Mouse (Mus musculus) heart, embryonic 15.5 days (tissue): ENCODE data around the gene Tox4. TPM values are rescaled to one million over a fixed set of nuclear protein-coding genes. Genes with fewer than 3 reads are reported as not detected.

Experiments
- ATAC-seq: fragments of 200-750 bp; cut with Nextera tagmentation; replicated peaks from 2 replicates; pipeline ENCODE4 v1.8.0; 2017; ENCODE audit warnings: low read depth, moderate TSS enrichment; ENCODE audit not compliant: insufficient number of reproducible peaks, insufficient read depth, low FRiP score
- H3K27ac ChIP-seq: fragments of 300-500 bp; sonication (generic); 2 replicates; pipeline ENCODE4 v1.5.1; 2015; ENCODE audit warnings: mild to moderate bottlenecking, inconsistent platforms
- H3K27me3 ChIP-seq: fragments of 300-500 bp; sonication (generic); 2 replicates; pipeline ENCODE4 v1.6.1; 2015; ENCODE audit warnings: inconsistent platforms
- H3K36me3 ChIP-seq: fragments of 300-500 bp; sonication (generic); 2 replicates; pipeline ENCODE4 v1.6.1; 2015; ENCODE audit warnings: mild to moderate bottlenecking, inconsistent platforms
- H3K4me1 ChIP-seq: fragments of 300-500 bp; sonication (generic); replicated peaks from 2 replicates; pipeline ENCODE4 v1.6.1; 2015; ENCODE audit warnings: inconsistent platforms
- H3K4me2 ChIP-seq: fragments of 300-500 bp; sonication (generic); 2 replicates; pipeline ENCODE4 v1.6.1; 2015; ENCODE audit warnings: inconsistent platforms, mild to moderate bottlenecking, moderate library complexity
- H3K4me3 ChIP-seq: fragments of 300-500 bp; sonication (generic); 2 replicates; pipeline ENCODE4 v1.5.1; 2015; ENCODE audit warnings: mild to moderate bottlenecking, inconsistent platforms
- H3K9ac ChIP-seq: fragments of 300-500 bp; sonication (generic); 2 replicates; pipeline ENCODE4 v1.6.1; 2015; ENCODE audit warnings: mild to moderate bottlenecking, inconsistent platforms
- H3K9me3 ChIP-seq: fragments of 300-500 bp; sonication (generic); replicated peaks from 2 replicates; pipeline ENCODE4 v1.6.1; 2016; ENCODE audit warnings: inconsistent platforms
- WGBS: fragments of 180-500 bp; shearing (Covaris S2); methylation state at CpG from one replicate; pipeline ENCODE4 v1.1.7; 2015; ENCODE audit warnings: mixed read lengths; 5-methylcytosine and 5-hydroxymethylcytosine counted together
- polyA plus RNA-seq: library from polyadenylated mRNA; unstranded; fragments of >200 nt; fragmentation: Nextera tagmentation; extraction: Ambion mirVana; gene quantifications from 2 replicates; pipeline ENCODE4 v1.2.1, GENCODE M21; 2015

The Tox4 gene
- polyA plus RNA-seq, 1 experiment from 2014 or later = 29.3 TPM

DNA sequence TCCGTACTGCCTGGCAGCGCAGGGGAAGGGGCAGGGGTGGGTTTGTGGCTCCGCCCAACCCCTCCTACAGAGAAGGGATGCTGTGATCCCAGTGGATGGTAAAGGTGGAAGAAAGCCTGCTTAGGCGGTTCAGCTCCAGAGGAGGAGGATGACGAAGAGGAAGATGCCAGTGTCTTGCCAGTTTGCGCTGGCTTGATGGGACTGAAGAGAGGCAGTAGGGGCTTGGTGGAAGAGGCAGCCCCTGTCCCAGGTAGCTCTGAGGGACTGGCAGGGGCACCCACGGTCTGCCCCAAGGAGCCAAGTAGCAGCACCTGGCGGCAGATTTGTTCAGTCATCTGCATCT lies 35.8 kb downstream of the Tox4 start:
- peaks cover 31% of the 10 kb centered on the region for H3K36me3 ChIP-seq
- no peaks in the 10 kb centered on the region for H3K9me3 ChIP-seq
- no peak for ATAC-seq
- H3K4me2 ChIP-seq = peak overlapping the region; percentile 78
- WGBS = 57% methylated on average over 8 of the region's 8 CpGs
- H3K4me3 ChIP-seq = peak overlapping the region; percentile 93
- H3K9ac ChIP-seq = peak overlapping the region; percentile 84; the same call in 1 of the 2 replicates
- H3K4me1 ChIP-seq = peaks cover 24% of the 10 kb centered on the region
- H3K27ac ChIP-seq = no peak overlapping the region
- H3K27me3 ChIP-seq = no peaks in the 10 kb centered on the region

DNA sequence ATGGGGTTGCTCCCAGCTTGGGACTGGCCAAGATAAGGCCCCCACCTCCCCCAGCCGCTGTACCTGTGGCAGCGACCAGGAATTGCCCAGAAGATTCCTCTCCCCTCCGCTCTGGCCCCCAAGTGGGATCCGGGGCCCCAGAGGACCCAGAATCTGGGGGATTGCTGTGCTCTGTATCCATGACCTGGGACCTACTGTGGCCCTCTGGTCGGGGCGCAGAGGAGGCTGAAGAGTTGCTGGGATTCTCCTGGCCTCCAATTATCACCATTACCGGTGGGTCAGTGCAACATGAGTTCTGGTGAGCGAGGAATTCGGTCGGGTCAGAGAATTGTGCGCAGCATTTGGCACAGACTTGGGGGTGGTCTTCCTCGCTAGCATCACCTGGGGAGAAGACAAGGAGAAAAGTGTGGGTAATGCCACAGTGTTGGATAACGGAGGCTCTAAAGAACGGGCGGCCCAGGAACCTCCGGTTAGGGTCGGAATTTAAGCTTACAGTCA lies 36.4 kb downstream of the Tox4 start:
- WGBS = 3% methylated on average over 17 of the region's 17 CpGs

DNA sequence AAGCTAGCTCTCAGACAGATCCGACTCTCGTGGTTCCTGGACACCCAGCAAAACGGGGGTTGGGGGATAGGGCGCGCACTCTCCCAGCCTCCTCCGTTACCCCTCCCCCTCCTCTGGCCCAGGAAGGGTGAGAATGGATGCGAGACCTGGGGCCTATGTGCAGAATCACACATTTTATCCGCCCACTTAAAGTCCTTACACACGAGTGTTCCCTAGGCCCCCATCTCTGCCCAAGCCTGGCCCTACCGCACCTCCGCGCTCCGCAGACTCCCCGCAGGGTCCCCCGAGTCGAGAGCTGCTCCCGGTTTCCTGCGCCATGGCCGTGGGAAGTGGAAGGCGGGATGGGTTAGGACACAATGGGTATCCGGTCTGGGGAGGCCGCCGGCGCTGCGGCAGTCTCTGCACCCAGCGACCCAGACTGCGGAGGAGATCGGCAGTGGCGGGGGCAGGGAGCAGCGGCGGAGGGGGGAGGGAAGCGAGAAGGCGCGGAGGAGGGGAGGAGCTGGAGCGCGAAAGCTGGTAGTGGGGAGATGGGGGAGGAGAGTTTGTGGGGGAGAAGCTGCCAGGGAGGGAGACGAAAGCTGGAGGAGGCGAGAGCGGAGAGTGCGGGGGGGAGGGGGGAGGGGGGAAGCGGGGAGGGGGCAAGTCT lies 37.0 kb downstream of the Tox4 start:
- ATAC-seq = peak; percentile 81
- H3K36me3 ChIP-seq = peaks cover 27% of the 10 kb centered on the region
- no peaks in the 10 kb centered on the region for H3K9me3 ChIP-seq
- WGBS = under 1% methylated on average over 34 of the region's 41 CpGs
- H3K4me2 ChIP-seq = peak overlapping the region; percentile 78
- peak overlapping the region; percentile 86 for H3K27ac ChIP-seq
- H3K9ac ChIP-seq = peak overlapping the region; percentile 84
- H3K27me3 ChIP-seq = no peaks in the 10 kb centered on the region
- peak overlapping the region; percentile 93 for H3K4me3 ChIP-seq
- H3K4me1 ChIP-seq = peaks cover 24% of the 10 kb centered on the region

More for the DNA sequence above, 36.4 kb downstream of the Tox4 start:
- H3K4me2 ChIP-seq = peak overlapping the region; percentile 78
- peak overlapping the region; percentile 84 for H3K9ac ChIP-seq
- peak overlapping the region; percentile 93 for H3K4me3 ChIP-seq
- peak; percentile 8; the same call in 1 of the 2 replicates for ATAC-seq
- H3K27me3 ChIP-seq = no peaks in the 10 kb centered on the region
- H3K4me1 ChIP-seq = peaks cover 24% of the 10 kb centered on the region
- peaks cover 31% of the 10 kb centered on the region for H3K36me3 ChIP-seq
- peak overlapping the region; percentile 86 for H3K27ac ChIP-seq
- no peaks in the 10 kb centered on the region for H3K9me3 ChIP-seq

DNA sequence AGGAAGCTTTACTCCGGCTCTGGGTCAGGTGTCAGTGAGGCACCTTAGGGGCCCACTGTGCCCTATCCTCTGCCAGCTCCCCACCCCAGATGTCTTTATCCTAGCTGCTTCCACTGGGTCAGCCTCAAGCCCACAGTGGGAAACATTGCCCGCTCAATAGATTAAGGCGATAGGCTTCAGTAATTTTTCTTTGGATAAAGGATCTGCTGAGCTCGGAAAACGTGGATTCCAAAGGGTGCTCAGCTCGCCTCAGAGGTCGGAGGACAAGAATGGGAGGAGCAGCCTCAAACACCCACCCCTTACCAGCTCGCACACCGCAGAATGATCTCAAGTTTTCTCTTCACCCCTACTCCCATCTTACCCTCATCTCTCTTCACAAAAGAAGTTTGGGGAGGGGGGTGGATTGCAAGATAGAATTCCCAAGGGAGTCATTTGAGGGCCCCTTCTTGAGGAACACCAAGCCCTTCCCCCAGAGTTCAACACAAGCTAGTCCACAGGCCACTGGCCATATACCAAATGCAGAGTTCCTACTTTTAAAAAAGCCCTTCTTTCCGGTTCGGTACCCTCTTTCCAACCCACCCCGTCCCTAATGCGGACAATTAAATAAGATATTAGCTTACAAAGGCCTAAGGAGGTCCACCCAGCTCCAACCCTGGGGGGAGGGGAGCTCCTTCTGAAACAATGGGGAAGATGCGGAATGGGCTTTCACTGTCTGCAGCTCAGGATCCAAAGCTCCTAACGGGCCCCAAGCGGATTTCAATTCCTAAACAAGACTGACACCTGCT lies 37.7 kb downstream of the Tox4 start:
- H3K36me3 ChIP-seq = peaks cover 26% of the 10 kb centered on the region
- no peak; the same call in 1 of the 2 replicates for ATAC-seq
- peaks cover 24% of the 10 kb centered on the region for H3K4me1 ChIP-seq
- peak overlapping the region; percentile 86 for H3K27ac ChIP-seq
- H3K9ac ChIP-seq = peak overlapping the region; percentile 84
- peak overlapping the region; percentile 78 for H3K4me2 ChIP-seq
- 13% methylated on average over 16 of the region's 16 CpGs for WGBS
- H3K9me3 ChIP-seq = no peaks in the 10 kb centered on the region
- no peaks in the 10 kb centered on the region for H3K27me3 ChIP-seq
- peak overlapping the region; percentile 93 for H3K4me3 ChIP-seq

DNA sequence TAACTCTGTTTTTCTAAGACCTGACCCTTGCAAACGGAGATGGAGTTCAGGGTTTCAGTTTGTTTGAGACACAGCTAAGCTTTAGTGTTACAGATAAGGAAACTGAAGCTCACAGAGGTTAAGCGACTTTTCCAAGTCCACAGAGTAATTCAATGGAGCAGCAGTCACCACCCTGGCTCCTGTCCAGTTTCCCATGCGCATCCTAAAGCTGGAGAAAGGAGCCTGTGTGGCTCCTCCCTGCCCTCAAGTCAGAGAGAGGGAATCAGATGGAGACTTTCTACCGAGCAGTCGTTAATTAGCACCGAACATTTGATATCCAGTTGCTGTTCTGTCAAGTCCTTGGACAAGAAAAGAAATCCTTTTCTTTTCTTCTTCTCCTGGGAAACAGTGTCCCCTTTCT lies 40.4 kb downstream of the Tox4 start:
- Histone ChIP-seq H3K27ac (no peak overlapping the region), H3K27me3 (peaks cover 3% of the 10 kb centered on the region; the same call in 1 of the 2 replicates), H3K9ac (no peak overlapping the region), H3K4me2 (no peak overlapping the region), H3K4me3 (no peak overlapping the region), H3K4me1 (peaks cover 14% of the 10 kb centered on the region), H3K36me3 (0 out of 2 replicates have a peak, but pooled peaks cover under 1% of the 10 kb centered on the region), H3K9me3 (no peaks in the 10 kb centered on the region)
- 35% methylated on average over 6 of the region's 6 CpGs for WGBS
- no peak for ATAC-seq

DNA sequence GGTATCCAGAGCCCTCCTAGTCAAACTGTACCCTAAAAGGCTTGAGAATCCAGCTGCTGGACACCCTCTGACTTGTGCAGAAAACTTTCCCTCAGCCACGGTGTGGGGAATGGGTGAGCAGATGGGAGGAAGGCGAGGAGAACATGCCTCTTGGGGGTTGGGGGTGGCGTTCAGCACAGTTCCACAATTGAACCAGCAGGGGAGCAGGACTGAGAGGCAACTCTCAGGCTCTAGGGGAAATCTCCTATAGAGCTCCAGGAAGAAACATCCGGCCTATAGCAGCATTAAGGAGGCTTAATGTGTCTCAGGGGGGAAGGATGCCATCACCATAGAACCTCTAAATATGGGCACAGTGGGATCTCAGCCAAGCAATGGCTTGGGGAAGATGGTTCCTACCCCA lies 46.9 kb downstream of the Tox4 start:
- WGBS = 19% methylated on average over 4 of the region's 4 CpGs
- no peaks in the 10 kb centered on the region for H3K36me3 ChIP-seq
- peaks cover 12% of the 10 kb centered on the region for H3K4me1 ChIP-seq
- no peak for ATAC-seq
- no peak overlapping the region for H3K4me2 ChIP-seq
- H3K9me3 ChIP-seq = no peaks in the 10 kb centered on the region
- H3K27me3 ChIP-seq = peaks cover 47% of the 10 kb centered on the region
- H3K9ac ChIP-seq = no peak overlapping the region
- H3K4me3 ChIP-seq = no peak overlapping the region
- H3K27ac ChIP-seq = no peak overlapping the region

DNA sequence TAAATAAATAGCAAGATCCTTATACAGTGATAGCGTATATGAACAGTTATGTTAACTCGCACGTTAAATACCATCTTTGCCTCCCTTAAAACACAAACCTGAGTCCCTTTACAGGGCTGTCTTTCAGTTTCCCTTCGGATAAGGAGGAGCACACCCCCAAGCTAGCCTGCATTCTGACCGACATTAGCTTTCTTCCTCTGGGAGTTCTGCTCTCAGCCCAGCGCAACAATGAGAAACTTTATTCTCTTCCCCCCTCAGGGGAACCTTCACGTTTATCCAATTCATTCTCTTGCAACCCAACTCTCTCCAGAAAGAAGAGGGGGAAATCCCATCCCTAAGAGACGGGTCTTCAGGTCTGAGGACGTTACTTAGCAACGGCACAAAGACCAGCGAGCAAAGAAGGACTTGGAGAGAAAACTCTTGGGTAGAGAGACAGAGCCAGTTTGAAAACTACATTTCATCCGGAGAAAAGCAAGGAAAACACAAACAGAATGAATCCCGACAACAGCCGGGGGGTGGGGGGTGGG lies 48.5 kb downstream of the Tox4 start:
- H3K4me1 ChIP-seq = peaks cover 12% of the 10 kb centered on the region
- peak overlapping the region; percentile 72 for H3K4me2 ChIP-seq
- no peaks in the 10 kb centered on the region for H3K36me3 ChIP-seq
- H3K27me3 ChIP-seq = peaks cover 55% of the 10 kb centered on the region
- H3K9ac ChIP-seq = peak overlapping the region; percentile 7; the same call in 1 of the 2 replicates
- no peaks in the 10 kb centered on the region for H3K9me3 ChIP-seq
- H3K27ac ChIP-seq = no peak overlapping the region
- peak overlapping the region; percentile 46 for H3K4me3 ChIP-seq
- no peak for ATAC-seq
- WGBS = 5% methylated on average over 14 of the region's 14 CpGs

DNA sequence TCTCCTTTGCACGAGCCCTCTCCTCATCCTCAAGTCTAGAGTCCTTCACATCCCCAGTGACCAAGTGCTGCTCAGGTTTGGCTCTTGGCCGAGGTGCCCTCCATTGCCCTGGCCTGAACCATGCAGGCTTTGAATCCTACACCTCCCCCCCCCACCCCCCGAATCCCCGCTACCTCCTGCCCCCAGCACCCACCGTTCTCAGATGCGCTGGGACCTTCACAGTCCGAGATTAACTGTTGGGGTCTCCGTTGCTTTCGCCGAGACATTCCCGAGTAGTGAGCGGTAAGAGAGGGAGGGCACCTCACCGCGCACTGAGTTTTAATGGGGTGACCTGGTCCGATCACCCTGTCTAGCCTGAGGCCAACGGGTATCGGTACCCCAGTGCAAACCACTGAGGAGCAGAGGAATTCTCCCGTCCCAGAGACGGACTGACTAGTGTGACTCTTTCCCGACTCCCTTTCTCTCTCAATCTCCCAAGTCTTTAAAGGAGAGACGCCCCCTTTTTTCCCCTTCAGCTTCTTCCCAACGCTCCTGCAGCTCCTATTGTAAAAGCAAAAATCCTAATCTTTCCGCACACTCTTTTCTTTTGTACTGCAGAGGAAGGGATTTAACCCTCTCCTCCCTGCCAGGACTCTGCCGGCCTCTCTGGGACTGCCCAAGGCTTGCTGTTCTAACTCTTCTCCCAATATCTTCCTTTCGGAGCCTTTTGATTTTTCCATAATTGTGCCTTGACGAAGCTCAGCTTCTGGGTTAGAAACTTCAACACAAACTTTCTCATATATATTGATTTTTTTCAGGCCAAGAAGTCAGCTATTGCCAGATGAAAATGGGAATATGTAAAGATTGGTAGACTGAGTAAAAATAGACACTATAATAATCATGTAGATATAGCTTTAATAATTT lies 49.2 kb downstream of the Tox4 start, which contains the start of gene Sall2:
Gene Sall2, minus strand, starts transcription at position 853 of the 903 bp plus-strand sequence.
- peaks cover 55% of the 10 kb centered on the region for H3K27me3 ChIP-seq

DNA sequence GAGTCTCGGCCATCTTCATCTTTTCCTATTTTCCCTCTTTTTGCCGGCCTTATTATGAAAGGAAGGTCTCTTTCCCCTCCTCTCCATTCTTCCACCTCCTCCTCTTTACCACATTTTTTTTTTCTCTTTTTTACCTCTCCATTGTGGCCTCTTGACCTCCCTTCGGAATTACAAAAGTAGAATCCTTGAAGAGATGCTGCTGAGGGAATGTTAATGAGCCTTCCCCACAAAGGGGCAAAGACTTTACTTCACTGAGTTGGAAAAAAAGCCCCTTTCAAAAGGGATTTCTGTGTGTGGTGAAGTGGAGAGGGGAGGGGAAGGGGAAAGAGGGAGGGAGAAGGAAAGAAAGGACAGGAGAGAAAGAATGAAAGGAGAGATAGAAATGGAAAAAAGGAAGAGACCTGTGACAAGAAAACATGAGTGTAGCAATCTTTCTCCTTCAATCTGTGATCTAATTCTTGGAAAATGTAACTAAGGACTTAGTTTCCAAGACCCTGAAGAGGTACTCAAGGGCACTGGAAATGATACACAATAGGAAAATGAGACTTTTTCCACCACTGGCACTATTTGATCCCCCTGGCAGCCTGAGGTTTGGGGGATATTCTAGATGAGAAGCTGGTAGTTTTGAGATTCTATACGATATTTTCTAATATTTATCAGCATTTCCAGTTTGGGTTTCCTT lies 52.3 kb downstream of the Tox4 start:
- Histone ChIP-seq H3K27me3 (peaks cover 42% of the 10 kb centered on the region), H3K36me3 (no peaks in the 10 kb centered on the region), H3K27ac (no peak overlapping the region), H3K4me2 (no peak overlapping the region), H3K9ac (no peak overlapping the region), H3K4me3 (no peak overlapping the region), H3K9me3 (no peaks in the 10 kb centered on the region), H3K4me1 (peaks cover 12% of the 10 kb centered on the region)
- ATAC-seq = no peak
- 25% methylated on average over 4 of the region's 4 CpGs for WGBS

More for the DNA sequence above, 49.2 kb downstream of the Tox4 start, which contains the start of gene Sall2:
- Histone ChIP-seq H3K9ac (peak within 1 kb of the TSS; percentile 7; the same call in 1 of the 2 replicates), H3K4me2 (peak within 1 kb of the TSS; percentile 72), H3K27ac (no peak within 1 kb of the TSS), H3K4me3 (peak within 1 kb of the TSS; percentile 46), H3K36me3 (no peaks in the 10 kb centered on the region), H3K9me3 (no peaks in the 10 kb centered on the region), H3K4me1 (peaks cover 12% of the 10 kb centered on the region)
- ATAC-seq = no peak
- 2% methylated on average over 26 of the region's 26 CpGs for WGBS

DNA sequence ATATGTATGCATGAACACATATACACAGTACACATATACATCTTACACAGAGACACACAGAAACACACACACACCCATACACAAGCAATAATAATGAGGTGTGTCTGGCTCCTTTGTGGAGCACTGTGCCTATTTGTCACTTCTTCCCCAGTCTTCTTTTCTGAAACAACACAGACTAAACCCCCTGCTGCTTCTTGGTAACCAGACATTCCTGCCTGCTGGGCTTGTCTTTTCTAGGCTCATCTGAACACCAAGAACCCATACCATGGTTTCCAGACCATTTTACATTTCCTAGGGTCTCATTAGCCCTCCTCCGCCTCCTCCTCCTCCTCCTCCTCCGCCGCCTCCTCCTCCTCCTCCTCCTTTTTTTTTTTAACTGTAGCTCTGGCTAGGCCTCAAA lies 53.2 kb downstream of the Tox4 start:
- Histone ChIP-seq H3K9ac (no peak overlapping the region), H3K4me1 (peaks cover 11% of the 10 kb centered on the region), H3K4me3 (no peak overlapping the region), H3K36me3 (no peaks in the 10 kb centered on the region), H3K4me2 (no peak overlapping the region), H3K9me3 (no peaks in the 10 kb centered on the region), H3K27me3 (peaks cover 32% of the 10 kb centered on the region), H3K27ac (no peak overlapping the region)
- WGBS = 100% methylated on average over 1 of the region's 3 CpGs
- ATAC-seq = no peak
